Mouse (Mus musculus) liver, embryonic 16.5 days (tissue): ENCODE data around the gene Apob. TPM values are rescaled to one million over a fixed set of nuclear protein-coding genes. Genes with fewer than 3 reads are reported as not detected.

Experiments used
- ATAC-seq: fragments of 200-750 bp; cut with Nextera tagmentation; 2 replicates; pipeline ENCODE4 v1.8.0; 2017; ENCODE audit warnings: low read depth, mild to moderate bottlenecking, moderate number of reproducible peaks, moderate library complexity
- H3K27ac ChIP-seq: fragments of 300-500 bp; sonication (generic); 2 replicates; pipeline ENCODE4 v1.5.1; 2014; ENCODE audit warnings: mild to moderate bottlenecking, low read length
- H3K27me3 ChIP-seq: fragments of 300-500 bp; sonication (generic); 2 replicates; pipeline ENCODE4 v1.6.1; 2014; ENCODE audit warnings: low read depth, low read length, mixed read lengths; ENCODE audit not compliant: control insufficient read depth, insufficient read depth
- H3K36me3 ChIP-seq: fragments of 300-500 bp; sonication (generic); 2 replicates; pipeline ENCODE4 v1.6.1; 2014; ENCODE audit warnings: mild to moderate bottlenecking; ENCODE audit not compliant: control insufficient read depth, insufficient read depth
- H3K4me1 ChIP-seq: fragments of 300-500 bp; sonication (generic); 2 replicates; pipeline ENCODE4 v1.6.1; 2014; ENCODE audit warnings: low read depth, low read length, mixed read lengths; ENCODE audit not compliant: control insufficient read depth
- H3K4me2 ChIP-seq: fragments of 300-500 bp; sonication (generic); 2 replicates; pipeline ENCODE4 v1.6.1; 2014; ENCODE audit warnings: low read depth, low read length, mixed read lengths
- H3K4me3 ChIP-seq: fragments of 300-500 bp; sonication (generic); 2 replicates; pipeline ENCODE4 v1.5.1; 2014; ENCODE audit warnings: low read depth, mild to moderate bottlenecking, low read length
- H3K9ac ChIP-seq: fragments of 300-500 bp; sonication (generic); 2 replicates; pipeline ENCODE4 v1.6.1; 2014; ENCODE audit warnings: low read depth, low read length
- H3K9me3 ChIP-seq: fragments of 300-500 bp; sonication (generic); replicated peaks from 2 replicates; pipeline ENCODE4 v1.6.1; 2016; ENCODE audit warnings: low read length; ENCODE audit not compliant: control insufficient read depth
- WGBS: fragments of 180-500 bp; shearing (Covaris S2); extraction: QIAGEN DNeasy Blood & Tissue Kit; methylation state at CpG from one replicate; pipeline ENCODE4 v1.1.7; 2014; ENCODE audit not compliant: insufficient replicate concordance; 5-methylcytosine and 5-hydroxymethylcytosine counted together
- polyA plus RNA-seq: library from polyadenylated mRNA; unstranded; fragments of >200 nt; fragmentation: Nextera tagmentation; extraction: Ambion mirVana; gene quantifications from 2 replicates; pipeline ENCODE4 v1.2.1, GENCODE M21; 2015

The Apob gene
- polyA plus RNA-seq, 1 experiment from 2014 or later = 194 TPM

DNA sequence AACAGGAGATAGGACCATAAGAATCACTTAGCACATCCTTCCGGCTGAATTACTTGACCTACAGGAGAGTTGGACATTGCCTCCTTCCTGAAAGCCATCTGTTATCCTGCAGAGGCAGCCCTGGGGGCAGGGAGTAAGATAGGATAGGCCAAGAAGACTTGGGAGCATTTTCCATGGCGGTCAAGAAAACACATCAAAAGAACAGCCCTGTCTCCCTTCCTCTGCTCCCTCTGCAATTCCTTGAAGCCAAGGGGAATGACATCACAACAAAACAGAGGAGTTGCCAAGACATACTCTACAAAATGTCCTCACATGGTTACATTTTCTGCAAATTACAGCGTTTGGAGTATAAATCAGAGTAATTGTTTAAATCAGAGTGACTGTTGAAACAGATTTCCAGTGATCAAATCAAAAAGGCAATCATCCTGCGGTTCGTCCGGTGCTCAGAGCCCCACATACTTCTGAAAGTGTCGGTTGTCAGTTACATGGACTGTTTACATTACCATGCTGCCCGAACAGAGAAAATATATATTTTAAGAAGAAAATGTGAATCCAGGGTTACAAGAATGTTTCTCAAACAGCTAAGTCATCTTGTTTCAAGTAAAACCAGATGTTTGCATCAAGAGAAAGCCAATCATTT is 78.7 kb downstream of the Apob start:
- Histone ChIP-seq H3K4me2 (no peak overlapping the region), H3K9me3 (no peaks in the 10 kb centered on the region), H3K27me3 (no peaks in the 10 kb centered on the region), H3K36me3 (no peaks in the 10 kb centered on the region), H3K4me3 (no peak overlapping the region), H3K4me1 (no peaks in the 10 kb centered on the region), H3K27ac (no peak overlapping the region), H3K9ac (no peak overlapping the region)
- WGBS = 60% methylated on average over 8 of the region's 8 CpGs
- no peak for ATAC-seq

DNA sequence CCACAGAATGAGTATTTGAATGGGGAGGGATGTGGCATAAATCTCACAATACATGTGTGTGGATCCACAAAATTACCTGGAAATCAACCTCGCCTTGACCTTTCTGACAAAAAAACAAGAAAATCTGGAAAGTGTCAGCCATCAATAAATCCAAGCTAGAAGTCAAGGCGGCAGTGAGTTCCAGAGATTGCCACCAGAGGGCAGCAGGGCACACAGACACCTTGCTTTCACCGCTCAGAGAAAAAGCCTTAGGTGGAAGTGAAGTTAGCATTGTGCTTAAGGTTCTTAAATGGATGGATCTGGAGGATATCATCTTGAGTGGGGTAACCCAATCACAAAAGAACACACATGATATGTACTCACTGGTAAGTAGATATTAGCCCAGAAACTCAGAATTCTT is 82.1 kb downstream of the Apob start:
- Histone ChIP-seq H3K27me3 (no peaks in the 10 kb centered on the region), H3K9ac (no peak overlapping the region), H3K4me3 (no peak overlapping the region), H3K27ac (no peak overlapping the region), H3K4me1 (no peaks in the 10 kb centered on the region), H3K4me2 (no peak overlapping the region), H3K36me3 (no peaks in the 10 kb centered on the region), H3K9me3 (no peaks in the 10 kb centered on the region)
- no peak for ATAC-seq
- WGBS = 5% methylated on average over 3 of the region's 3 CpGs

DNA sequence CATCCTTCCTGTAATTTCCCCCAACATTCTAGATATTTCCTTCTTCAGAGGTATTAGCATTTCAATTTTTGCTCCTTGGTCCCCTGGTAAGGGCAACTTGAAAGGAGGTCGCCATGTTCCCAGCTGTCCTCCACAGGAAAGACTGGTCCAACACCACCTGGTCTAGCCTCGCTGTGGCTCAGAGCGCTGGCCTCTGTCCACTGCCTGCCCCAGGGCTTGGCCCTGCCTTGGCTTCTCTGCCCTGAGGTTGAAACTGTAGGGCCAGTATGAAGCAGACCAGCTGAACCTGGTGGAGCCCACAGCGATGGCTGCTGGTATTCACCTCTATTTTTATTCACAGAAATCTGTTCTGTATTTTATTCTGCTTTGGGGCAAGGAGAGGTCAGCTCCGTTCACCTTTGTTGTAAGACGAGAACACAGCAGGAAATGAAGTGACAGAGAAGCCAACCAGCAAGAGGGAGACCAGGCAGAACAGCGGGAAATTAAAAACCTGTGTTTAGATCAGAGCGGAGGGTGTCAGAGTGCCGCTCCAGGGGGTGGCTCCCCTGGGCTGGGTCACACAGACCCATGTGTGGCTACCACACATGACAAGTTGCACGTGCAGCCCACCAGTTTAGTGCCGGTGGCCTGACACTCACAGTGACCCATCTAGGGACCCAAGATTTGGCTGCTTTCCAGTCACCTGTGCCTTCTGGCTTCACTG is 86.1 kb downstream of the Apob start:
- H3K9ac ChIP-seq = no peak overlapping the region
- H3K27ac ChIP-seq = no peak overlapping the region
- H3K9me3 ChIP-seq = no peaks in the 10 kb centered on the region
- H3K4me1 ChIP-seq = no peaks in the 10 kb centered on the region
- H3K27me3 ChIP-seq = no peaks in the 10 kb centered on the region
- WGBS = 57% methylated on average over 11 of the region's 11 CpGs
- no peak overlapping the region for H3K4me2 ChIP-seq
- no peaks in the 10 kb centered on the region for H3K36me3 ChIP-seq
- no peak for ATAC-seq
- H3K4me3 ChIP-seq = no peak overlapping the region

Other genes starting within 250 kb of the Apob start
- 21.3 and 22.1 TPM in 2 replicates for gene Ldah, start 230.5 kb downstream of the Apob start, polyA plus RNA-seq